Mouse (Mus musculus) heart, postnatal 0 days (tissue): ENCODE measurements around the gene Cog3.

Experiments
- CTCF ChIP-seq: IDR thresholded peaks from 2 replicates; pipeline ENCODE4 v1.5.1; 2016; ENCODE audit warnings: antibody characterized with exemption, control low read depth, low read depth
- EP300 ChIP-seq: IDR thresholded peaks from 2 replicates; pipeline ENCODE4 v1.6.1; 2016; ENCODE audit warnings: antibody characterized with exemption, low read depth

- TF ChIP-seq CTCF (no peak), EP300 (no peak)
These were observed 16.8 kb upstream of the Cog3 start for GRCm38 (mm10) chr14:75771101-75771501.
